Mouse (Mus musculus) adrenal gland, adult 2 months (tissue): ENCODE results near the gene 2300009A05Rik. TPM values are rescaled to one million over a fixed set of nuclear protein-coding genes. Genes with fewer than 3 reads are reported as not detected.

Experiments used
- DNase-seq: peaks from one replicate; pipeline ENCODE4 v3.0.0; 2021
- polyA plus RNA-seq: library from polyadenylated mRNA; depleted of rRNA; stranded (reverse); fragments of >200 nt; gene quantifications from 2 replicates; pipeline ENCODE4 v1.2.3, GENCODE M21; 2012; rRNA removed
- total RNA-seq, 2 experiments: library from RNA; stranded (reverse); gene quantifications; 2 replicates each; pipeline ENCODE4 v1.2.3; 2021

Gene 2300009A05Rik
- total and polyA plus RNA-seq, 3 experiments: 43.3 to 230 (median 50.5) TPM

GRCm38 (mm10) chr9:63348146-63348545 lies 50.9 kb downstream of the 2300009A05Rik start:
- DNase-seq: no peak

DNA sequence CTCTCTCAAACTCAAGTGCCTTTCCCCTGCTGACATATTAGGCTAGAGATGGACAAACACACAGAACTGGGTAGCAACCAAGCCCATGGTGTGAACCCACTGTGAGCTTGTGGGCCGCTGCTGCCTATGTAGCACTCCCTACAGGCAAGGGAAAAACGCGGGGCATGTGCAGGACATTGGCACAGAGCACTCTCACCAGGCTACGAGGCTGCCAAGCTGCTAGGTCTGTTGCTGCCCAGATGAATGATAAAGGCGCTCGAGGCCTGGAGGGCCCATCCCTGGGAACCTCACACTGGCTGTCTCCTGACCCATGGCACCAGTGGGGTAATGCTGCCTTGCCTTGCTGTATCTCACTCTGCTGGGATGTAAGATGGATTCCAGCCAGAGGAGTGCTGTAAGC lies 53.0 kb downstream of the 2300009A05Rik start:
- no peak for DNase-seq

Other genes with a start within 250 kb of the 2300009A05Rik start
- gene Map2k5, start 21.3 kb downstream of the 2300009A05Rik start, total RNA-seq: 10 to 100 TPM; 23.9 to 31.1 TPM
- 86.9 and 96.0 TPM in 2 replicates for gene Map2k5, start 21.3 kb downstream of the 2300009A05Rik start, polyA plus RNA-seq
- under 1 TPM in 1 of 2 experiments, not detected in 1; 0.12 TPM for gene Iqch, start 203.2 kb upstream of the 2300009A05Rik start, total RNA-seq
- gene Iqch, start 203.2 kb upstream of the 2300009A05Rik start, polyA plus RNA-seq: not detected in 2 replicates
- 10 to 100 TPM; 21.9 to 32.3 TPM for gene Aagab, start 203.4 kb upstream of the 2300009A05Rik start, total RNA-seq
- gene Aagab, start 203.4 kb upstream of the 2300009A05Rik start, polyA plus RNA-seq: 11.8 and 14.1 TPM in 2 replicates